Mouse (Mus musculus) heart, embryonic 16.5 days (tissue): ENCODE measurements around the gene Calm5. TPM values are rescaled to one million over a fixed set of nuclear protein-coding genes. Genes with fewer than 3 reads are reported as not detected.
"Not testable (repeated sequence)": the region's sequence is repeated elsewhere in the genome, so short reads cannot be mapped to it uniquely, and the experiment has no call there.

Source experiments
- ATAC-seq: fragments of 200-750 bp; cut with Nextera tagmentation; replicated peaks from 2 replicates; pipeline ENCODE4 v1.8.0; 2017; ENCODE audit warnings: moderate number of reproducible peaks; ENCODE audit not compliant: insufficient read depth, low FRiP score; ENCODE audit errors: extremely low read depth
- H3K27ac ChIP-seq: fragments of 300-500 bp; sonication (generic); 2 replicates; pipeline ENCODE4 v1.5.1; 2014; ENCODE audit warnings: mild to moderate bottlenecking, low read length, control low read depth, moderate library complexity
- H3K27me3 ChIP-seq: fragments of 300-500 bp; sonication (generic); 2 replicates; pipeline ENCODE4 v1.6.1; 2014; ENCODE audit warnings: low read length, mixed read lengths; ENCODE audit not compliant: control insufficient read depth, insufficient read depth
- H3K36me3 ChIP-seq: fragments of 300-500 bp; sonication (generic); 2 replicates; pipeline ENCODE4 v1.6.1; 2014; ENCODE audit not compliant: control insufficient read depth, insufficient read depth
- H3K4me1 ChIP-seq: fragments of 300-500 bp; sonication (generic); 2 replicates; pipeline ENCODE4 v1.6.1; 2014; ENCODE audit warnings: low read length, mixed read lengths; ENCODE audit not compliant: control insufficient read depth, insufficient read depth
- H3K4me2 ChIP-seq: fragments of 300-500 bp; sonication (generic); 2 replicates; pipeline ENCODE4 v1.6.1; 2014; ENCODE audit warnings: low read depth, mild to moderate bottlenecking, control low read depth, low read length
- H3K4me3 ChIP-seq: fragments of 300-500 bp; sonication (generic); 2 replicates; pipeline ENCODE4 v1.5.1; 2014; ENCODE audit warnings: mild to moderate bottlenecking, control low read depth, low read length
- H3K9ac ChIP-seq: fragments of 300-500 bp; sonication (generic); 2 replicates; pipeline ENCODE4 v1.6.1; 2014; ENCODE audit warnings: low read length, control low read depth
- H3K9me3 ChIP-seq: fragments of 300-500 bp; sonication (generic); replicated peaks from 2 replicates; pipeline ENCODE4 v1.6.1; 2016; ENCODE audit warnings: low read length; ENCODE audit not compliant: control insufficient read depth
- WGBS: fragments of 180-500 bp; shearing (Covaris S2); extraction: QIAGEN DNeasy Blood & Tissue Kit; methylation state at CpG from one replicate; pipeline ENCODE4 v1.1.7; 2014; 5-methylcytosine and 5-hydroxymethylcytosine counted together
- polyA plus RNA-seq: library from polyadenylated mRNA; unstranded; fragments of >200 nt; fragmentation: Nextera tagmentation; extraction: Ambion mirVana; gene quantifications from 2 replicates; pipeline ENCODE4 v1.2.1, GENCODE M21; 2015

The Calm5 gene
- polyA plus RNA-seq, 1 experiment from 2014 or later: not detected

DNA sequence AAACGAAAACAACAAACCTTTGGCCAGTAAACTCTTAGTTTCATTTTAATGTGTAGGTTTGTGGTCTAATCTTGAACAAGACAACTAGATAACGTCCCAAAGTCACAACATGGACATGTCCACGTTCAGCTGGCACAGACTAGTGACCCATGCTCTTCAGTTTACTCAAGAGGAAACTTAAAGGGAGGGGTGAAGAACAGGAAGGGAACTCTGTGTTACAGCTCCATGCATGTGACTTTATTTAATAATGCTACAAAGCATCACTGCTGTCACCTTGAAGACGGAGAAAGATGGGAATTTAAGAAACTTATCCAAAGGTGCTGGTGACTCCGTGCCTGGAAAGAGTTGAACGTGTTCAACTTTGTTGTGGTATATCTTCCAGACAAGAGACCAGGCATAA lies 42.1 kb downstream of the Calm5 start:
- Histone ChIP-seq H3K27ac (no peak overlapping the region), H3K9ac (no peak overlapping the region), H3K9me3 (no peaks in the 10 kb centered on the region), H3K4me1 (peaks cover 12% of the 10 kb centered on the region; the same call in 1 of the 2 replicates), H3K36me3 (no peaks in the 10 kb centered on the region), H3K4me2 (no peak overlapping the region), H3K27me3 (no peaks in the 10 kb centered on the region), H3K4me3 (no peak overlapping the region)
- WGBS: 82% methylated on average over 6 of the region's 6 CpGs
- no peak for ATAC-seq

DNA sequence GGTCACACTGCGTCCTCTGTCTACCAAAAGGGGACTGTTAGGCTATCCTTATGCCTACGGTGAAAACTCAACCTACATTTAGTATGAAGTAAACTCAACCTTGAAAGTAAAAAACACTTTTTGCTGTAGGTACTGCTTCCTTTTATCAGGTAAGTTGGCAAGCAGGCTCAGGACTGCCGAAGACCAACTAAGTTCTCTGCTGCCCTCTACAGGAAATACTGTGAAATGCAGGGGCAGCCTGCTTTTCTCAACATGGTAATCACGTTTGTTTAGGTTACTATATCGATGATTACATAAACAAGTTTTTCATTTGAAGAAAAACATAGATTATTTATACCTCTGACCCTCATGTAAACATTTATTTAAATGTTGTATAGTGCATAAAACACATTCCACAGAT lies 42.9 kb downstream of the Calm5 start:
- no peak overlapping the region for H3K4me3 ChIP-seq
- 35% methylated on average over 5 of the region's 5 CpGs for WGBS

DNA sequence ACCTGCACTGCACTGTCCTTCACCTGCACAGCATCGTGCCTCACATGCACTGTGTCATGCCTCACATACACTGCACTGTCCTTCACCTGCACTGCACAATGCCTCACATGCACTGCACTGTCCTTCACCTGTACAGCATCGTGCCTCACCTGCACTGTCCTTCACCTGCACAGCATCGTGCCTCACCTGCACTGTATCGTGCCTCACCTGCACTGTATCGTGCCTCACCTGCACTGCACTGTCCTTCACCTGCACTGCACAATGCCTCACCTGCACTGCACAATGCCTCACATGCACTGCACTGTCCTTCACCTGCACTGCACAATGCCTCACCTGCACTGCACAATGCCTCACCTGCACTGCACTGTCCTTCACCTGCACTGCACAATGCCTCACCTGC lies 44.2 kb downstream of the Calm5 start:
- H3K9ac ChIP-seq, H3K36me3 ChIP-seq, H3K4me1 ChIP-seq, H3K4me3 ChIP-seq, H3K9me3 ChIP-seq, ATAC-seq, H3K27ac ChIP-seq, H3K27me3 ChIP-seq, H3K4me2 ChIP-seq: not testable (repeated sequence)
- WGBS: 92% methylated on average over 5 of the region's 5 CpGs

More for the DNA sequence above, 42.9 kb downstream of the Calm5 start:
- H3K27ac ChIP-seq: no peak overlapping the region
- ATAC-seq: no peak
- no peak overlapping the region for H3K4me2 ChIP-seq
- H3K9me3 ChIP-seq: no peaks in the 10 kb centered on the region
- no peak overlapping the region for H3K9ac ChIP-seq
- no peaks in the 10 kb centered on the region for H3K27me3 ChIP-seq
- no peaks in the 10 kb centered on the region for H3K36me3 ChIP-seq
- H3K4me1 ChIP-seq: peaks cover 5% of the 10 kb centered on the region; the same call in 1 of the 2 replicates

DNA sequence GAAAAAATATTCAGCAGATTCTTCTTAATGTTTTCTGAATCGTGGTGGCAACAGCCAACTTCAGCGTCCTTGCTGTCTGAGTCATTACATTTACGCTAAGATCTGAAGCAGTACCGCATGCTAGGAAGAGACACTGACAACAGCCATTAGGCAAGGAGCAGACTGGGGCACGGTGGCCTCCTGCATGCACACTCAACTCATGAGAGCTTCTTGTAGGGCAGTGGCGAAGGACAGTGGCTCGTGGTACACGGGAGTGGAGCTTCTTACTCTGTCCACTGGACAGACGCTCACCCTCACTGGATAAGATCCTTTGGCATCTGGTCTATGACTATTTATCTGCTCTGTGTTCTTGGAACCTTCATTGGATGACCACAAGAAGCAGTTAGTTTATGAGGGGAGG lies 45.3 kb downstream of the Calm5 start:
- no peak overlapping the region for H3K9ac ChIP-seq
- no peak overlapping the region for H3K4me3 ChIP-seq
- H3K9me3 ChIP-seq: no peaks in the 10 kb centered on the region
- H3K27me3 ChIP-seq: no peaks in the 10 kb centered on the region
- WGBS: 84% methylated on average over 9 of the region's 9 CpGs
- no peak overlapping the region for H3K27ac ChIP-seq
- H3K4me2 ChIP-seq: no peak overlapping the region
- ATAC-seq: no peak
- H3K36me3 ChIP-seq: peaks cover 3% of the 10 kb centered on the region; the same call in 1 of the 2 replicates
- H3K4me1 ChIP-seq: 0 out of 2 replicates have a peak, but pooled peaks cover 4% of the 10 kb centered on the region

Other genes with a start within 250 kb of the Calm5 start
- 6.7 and 7.6 TPM in 2 replicates for gene Fam208b, start 243.1 kb upstream of the Calm5 start, polyA plus RNA-seq
- 4.8 and 5.7 TPM in 2 replicates for gene Asb13, start 220.1 kb upstream of the Calm5 start, polyA plus RNA-seq
- gene Calml3, start 49.9 kb upstream of the Calm5 start, polyA plus RNA-seq: 0.14 and 0.22 TPM in 2 replicates
- 0.16 TPM in 1 of 2 replicates, not detected in the other for gene Calm4, start 16.4 kb upstream of the Calm5 start, polyA plus RNA-seq
- 37.2 and 39.5 TPM in 2 replicates for gene Net1, start 64.0 kb downstream of the Calm5 start, polyA plus RNA-seq
- 0.13 TPM in 1 of 2 replicates, not detected in the other for gene Tubal3, start 64.1 kb downstream of the Calm5 start, polyA plus RNA-seq
- not detected in 2 replicates for gene Ucn3, start 91.2 kb downstream of the Calm5 start, polyA plus RNA-seq
- gene Akr1c14, start 194.8 kb downstream of the Calm5 start, polyA plus RNA-seq: 2.3 and 3.2 TPM in 2 replicates